Mouse (Mus musculus) limb, embryonic 11.5 days (tissue): ENCODE data around the gene Top2a. TPM values are rescaled to one million over a fixed set of nuclear protein-coding genes. Genes with fewer than 3 reads are reported as not detected.

Source experiments
- ATAC-seq: fragments of 200-750 bp; cut with Nextera tagmentation; 2 replicates; pipeline ENCODE4 v1.8.0; 2017; ENCODE audit warnings: low read depth; ENCODE audit not compliant: insufficient number of reproducible peaks, low FRiP score, low TSS enrichment
- DNase-seq: peaks from one replicate; pipeline ENCODE4 v3.0.0-alpha.2; 2015; ENCODE audit warnings: low spot score
- H3K27ac ChIP-seq: fragments of 300-500 bp; sonication (generic); replicated peaks from 2 replicates; pipeline ENCODE4 v1.5.1; 2014; ENCODE audit warnings: low read depth, mild to moderate bottlenecking, low read length
- H3K27me3 ChIP-seq: fragments of 300-500 bp; sonication (generic); 2 replicates; pipeline ENCODE4 v1.6.1; 2014; ENCODE audit warnings: mild to moderate bottlenecking, low read length, mixed read lengths; ENCODE audit not compliant: control insufficient read depth, insufficient read depth
- H3K36me3 ChIP-seq: fragments of 300-500 bp; sonication (generic); 2 replicates; pipeline ENCODE4 v1.6.1; 2014; ENCODE audit warnings: mild to moderate bottlenecking, low read length, moderate library complexity, mixed read lengths; ENCODE audit not compliant: control insufficient read depth, insufficient read depth
- H3K4me1 ChIP-seq: fragments of 300-500 bp; sonication (generic); 2 replicates; pipeline ENCODE4 v1.6.1; 2014; ENCODE audit warnings: low read length, mixed read lengths; ENCODE audit not compliant: control insufficient read depth, insufficient read depth
- H3K4me2 ChIP-seq: fragments of 300-500 bp; sonication (generic); 2 replicates; pipeline ENCODE4 v1.6.1; 2014; ENCODE audit warnings: low read depth, mild to moderate bottlenecking, moderate library complexity; ENCODE audit not compliant: severe bottlenecking
- H3K4me3 ChIP-seq: fragments of 300-500 bp; sonication (generic); 2 replicates; pipeline ENCODE4 v1.5.1; 2014; ENCODE audit warnings: low read depth, low read length
- H3K9ac ChIP-seq: fragments of 300-500 bp; sonication (generic); 2 replicates; pipeline ENCODE4 v1.6.1; 2014; ENCODE audit warnings: mild to moderate bottlenecking, low read length
- H3K9me3 ChIP-seq: fragments of 300-500 bp; sonication (generic); 2 replicates; pipeline ENCODE4 v1.6.1; 2016; ENCODE audit warnings: low read length; ENCODE audit not compliant: control insufficient read depth
- WGBS: fragments of 180-500 bp; shearing (Covaris S2); extraction: QIAGEN DNeasy Blood & Tissue Kit; methylation state at CpG from one replicate; pipeline ENCODE4 v1.1.7; 2014; 5-methylcytosine and 5-hydroxymethylcytosine counted together
- polyA plus RNA-seq: library from polyadenylated mRNA; unstranded; fragments of >200 nt; fragmentation: Nextera tagmentation; extraction: Ambion mirVana; gene quantifications from 2 replicates; pipeline ENCODE4 v1.2.1, GENCODE M21; 2014

Top2a gene
- polyA plus RNA-seq, 1 experiment from 2014 or later, result 422 TPM

DNA sequence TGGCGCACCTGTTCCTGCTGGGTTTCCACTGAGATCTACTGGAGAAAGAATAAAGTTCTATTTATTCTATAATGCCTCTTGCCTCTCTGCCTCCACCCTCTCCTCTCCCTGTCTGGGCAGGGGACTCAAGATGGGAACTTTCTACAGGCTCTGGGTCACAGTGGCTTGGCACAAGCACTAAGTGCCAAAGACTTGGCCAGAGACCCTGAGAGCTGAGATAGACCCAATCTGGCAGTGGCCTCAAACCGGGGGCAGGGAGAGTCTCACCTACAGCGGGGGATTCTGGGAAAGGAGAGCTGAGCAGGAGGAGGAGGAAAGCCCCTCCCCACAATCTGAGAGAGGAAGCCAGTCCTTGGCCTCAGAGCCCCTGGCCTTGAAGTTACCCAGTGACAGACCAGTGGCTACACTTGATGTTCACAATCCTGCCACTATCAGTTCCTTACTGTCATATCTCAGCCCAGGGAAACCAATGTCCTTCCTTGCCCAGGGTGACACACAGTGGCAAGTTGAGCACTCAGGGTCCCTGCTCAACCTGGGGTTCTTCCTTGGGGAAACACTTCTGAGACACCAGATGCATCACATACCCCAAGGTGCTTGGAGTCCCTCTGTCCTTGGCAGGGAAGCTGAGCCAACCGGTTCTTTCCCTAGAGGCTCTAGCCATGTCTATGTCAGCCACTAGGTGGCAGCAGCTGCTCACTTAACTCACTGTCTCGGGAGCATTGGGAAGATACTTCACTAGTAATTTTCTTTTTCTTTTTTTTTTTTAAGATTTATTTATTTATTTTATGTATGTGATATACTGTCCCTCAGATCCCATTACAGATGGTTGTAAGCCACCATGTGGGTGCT is 48.9 kb downstream of the Top2a start:
- no peaks in the 10 kb centered on the region for H3K9me3 ChIP-seq
- H3K4me1 ChIP-seq, result peaks cover 2% of the 10 kb centered on the region
- H3K9ac ChIP-seq, result no peak overlapping the region
- H3K27me3 ChIP-seq, result no peaks in the 10 kb centered on the region
- DNase-seq, result peak; percentile 83
- H3K27ac ChIP-seq, result no peak overlapping the region
- WGBS, result 48% methylated on average over 5 of the region's 5 CpGs
- peaks cover 13% of the 10 kb centered on the region; the same call in 1 of the 2 replicates for H3K36me3 ChIP-seq
- no peak overlapping the region for H3K4me3 ChIP-seq
- no peak overlapping the region for H3K4me2 ChIP-seq
- no peak for ATAC-seq

DNA sequence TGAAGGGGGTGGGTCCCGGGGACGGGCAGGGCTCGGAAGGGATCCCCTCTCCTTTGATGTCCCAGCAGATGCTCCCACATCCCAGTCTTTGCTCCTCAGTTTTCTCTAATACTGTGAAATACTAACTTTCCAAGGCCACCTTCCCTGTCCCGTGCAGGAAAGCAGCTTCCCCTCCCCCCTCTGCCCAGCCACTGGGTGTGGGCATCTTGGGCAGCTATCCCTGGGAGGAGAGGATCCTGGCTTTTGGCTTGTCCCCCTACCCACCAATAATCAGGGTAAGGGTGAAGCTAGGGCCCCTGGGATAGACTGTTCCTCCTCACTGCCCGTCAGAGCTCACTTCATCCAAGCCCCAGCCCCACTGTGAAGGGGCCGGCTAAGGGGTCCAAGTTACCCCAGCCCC is 49.8 kb downstream of the Top2a start:
- no peak overlapping the region for H3K9ac ChIP-seq
- no peaks in the 10 kb centered on the region for H3K27me3 ChIP-seq
- H3K4me2 ChIP-seq, result no peak overlapping the region
- ATAC-seq (no peak), DNase-seq (no peak)
- H3K27ac ChIP-seq, result no peak overlapping the region
- H3K36me3 ChIP-seq, result peaks cover 20% of the 10 kb centered on the region; the same call in 1 of the 2 replicates
- no peak overlapping the region for H3K4me3 ChIP-seq
- peaks cover 10% of the 10 kb centered on the region for H3K4me1 ChIP-seq
- 82% methylated on average over 6 of the region's 6 CpGs for WGBS
- no peaks in the 10 kb centered on the region for H3K9me3 ChIP-seq

DNA sequence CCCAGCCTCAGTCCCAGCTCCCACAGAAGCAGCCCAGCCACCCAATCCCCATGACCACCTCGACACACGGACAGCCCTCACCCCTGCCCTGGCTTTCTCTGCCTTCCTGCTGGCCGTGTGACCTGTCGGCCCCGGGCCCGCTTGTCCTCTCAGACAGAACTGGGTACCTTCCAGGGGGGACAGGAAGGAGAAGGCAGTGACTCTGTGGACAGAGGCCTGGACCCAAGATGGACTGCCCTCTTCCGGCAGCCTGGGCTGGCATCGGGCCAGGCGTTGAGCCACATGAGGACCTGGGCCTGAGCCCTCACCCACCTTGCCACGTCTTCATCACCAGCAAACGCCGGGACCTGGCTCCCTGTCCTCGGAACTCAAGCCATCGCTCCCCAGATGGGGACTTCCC is 50.4 kb downstream of the Top2a start:
- 91% methylated on average over 14 of the region's 14 CpGs for WGBS
- Histone ChIP-seq H3K4me1 (peaks cover 17% of the 10 kb centered on the region), H3K4me3 (no peak overlapping the region), H3K9ac (no peak overlapping the region), H3K27ac (no peak overlapping the region), H3K27me3 (no peaks in the 10 kb centered on the region), H3K4me2 (no peak overlapping the region), H3K9me3 (no peaks in the 10 kb centered on the region), H3K36me3 (peaks cover 20% of the 10 kb centered on the region; the same call in 1 of the 2 replicates)
- DNase-seq (no peak), ATAC-seq (no peak)

DNA sequence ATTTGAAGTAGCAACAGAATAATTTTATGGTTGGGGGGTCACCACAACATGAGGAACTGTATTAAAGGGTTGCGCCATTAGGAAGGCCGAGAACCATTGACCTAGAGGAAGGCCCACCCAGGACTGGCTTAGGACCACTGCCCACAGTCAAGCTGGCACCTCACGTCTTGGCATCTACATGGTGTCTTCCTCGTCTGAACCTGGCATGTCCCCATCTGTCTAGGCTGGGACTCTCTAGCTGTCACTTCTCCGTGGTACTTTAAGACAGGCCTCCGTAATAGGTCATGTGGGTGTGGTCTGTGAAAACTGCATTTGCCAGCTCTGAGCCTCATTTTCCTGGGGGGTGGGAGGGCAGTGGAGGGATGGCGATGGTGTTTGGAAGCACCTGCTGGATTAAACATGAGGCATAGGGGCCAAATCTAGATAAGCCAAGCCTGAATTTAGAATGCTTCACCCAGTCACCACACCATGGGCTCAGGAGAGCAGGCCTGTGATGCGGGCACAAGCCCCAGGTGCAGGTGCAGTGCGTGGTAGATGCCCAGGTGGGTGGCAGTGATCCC is 51.1 kb downstream of the Top2a start:
- ATAC-seq (no peak), DNase-seq (no peak)
- Histone ChIP-seq H3K36me3 (peaks cover 20% of the 10 kb centered on the region; the same call in 1 of the 2 replicates), H3K4me3 (no peak overlapping the region), H3K4me1 (peaks cover 24% of the 10 kb centered on the region), H3K9ac (no peak overlapping the region), H3K9me3 (no peaks in the 10 kb centered on the region), H3K27me3 (no peaks in the 10 kb centered on the region), H3K27ac (no peak overlapping the region), H3K4me2 (no peak overlapping the region)
- WGBS, result 86% methylated on average over 9 of the region's 9 CpGs

DNA sequence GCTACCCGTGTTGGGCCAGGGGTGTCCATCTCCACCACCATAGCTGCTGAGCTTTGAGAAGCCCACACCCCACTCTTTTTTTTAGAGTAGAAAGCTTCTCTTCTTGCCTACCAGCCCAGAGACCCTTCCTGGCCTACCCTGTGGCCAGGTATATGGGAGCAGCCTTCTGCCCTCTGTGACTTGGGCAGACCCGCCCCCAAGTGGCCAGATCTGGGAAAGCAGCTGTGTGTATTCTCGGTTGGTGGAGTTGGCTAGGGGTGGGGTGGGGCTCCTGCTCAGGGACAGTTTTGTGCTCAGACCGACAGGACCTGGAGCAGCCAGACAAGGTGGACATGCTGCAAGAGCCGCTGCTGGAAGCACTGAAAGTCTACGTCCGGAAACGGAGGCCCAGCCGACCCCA is 51.8 kb downstream of the Top2a start:
- Histone ChIP-seq H3K4me3 (no peak overlapping the region), H3K27me3 (no peaks in the 10 kb centered on the region), H3K4me2 (no peak overlapping the region), H3K4me1 (peaks cover 28% of the 10 kb centered on the region), H3K36me3 (peaks cover 20% of the 10 kb centered on the region; the same call in 1 of the 2 replicates), H3K9me3 (no peaks in the 10 kb centered on the region), H3K9ac (no peak overlapping the region), H3K27ac (no peak overlapping the region)
- DNase-seq (peak; percentile 92), ATAC-seq (peak; percentile 28; the same call in 1 of the 2 replicates)
- 53% methylated on average over 9 of the region's 9 CpGs for WGBS

DNA sequence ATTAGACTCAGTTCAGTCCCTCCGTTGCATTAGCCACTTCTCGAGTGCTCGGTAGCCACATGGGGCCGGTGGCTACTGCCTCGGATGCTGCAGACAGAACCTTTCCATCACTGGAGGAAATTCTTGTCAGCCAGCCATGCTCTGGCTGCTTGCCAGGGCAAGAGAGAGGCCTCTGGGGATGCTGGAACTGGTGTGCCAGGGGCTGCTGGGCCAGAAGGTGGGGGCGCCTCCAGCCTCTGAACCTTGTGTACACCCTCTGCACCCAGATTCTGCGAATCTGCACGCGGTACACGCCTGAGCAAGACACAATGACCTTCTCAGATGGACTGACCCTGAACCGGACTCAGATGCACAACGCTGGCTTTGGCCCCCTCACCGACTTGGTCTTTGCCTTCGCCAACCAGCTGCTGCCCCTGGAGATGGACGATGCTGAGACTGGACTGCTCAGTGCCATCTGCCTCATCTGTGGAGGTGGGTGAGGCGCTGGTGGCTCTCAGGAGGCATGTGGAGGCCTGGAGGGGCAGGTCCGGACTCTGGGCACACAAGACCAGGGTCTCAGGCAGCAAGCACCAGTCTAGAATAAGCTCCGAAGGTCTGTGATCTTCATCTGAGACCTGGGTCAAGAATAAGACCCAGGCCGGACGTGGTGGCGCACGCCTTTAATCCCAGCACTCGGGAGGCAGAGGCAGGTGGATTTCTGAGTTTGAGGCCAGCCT is 52.5 kb downstream of the Top2a start:
- Histone ChIP-seq H3K4me2 (no peak overlapping the region), H3K27ac (no peak overlapping the region), H3K4me1 (peaks cover 32% of the 10 kb centered on the region), H3K9me3 (no peaks in the 10 kb centered on the region), H3K4me3 (no peak overlapping the region), H3K27me3 (no peaks in the 10 kb centered on the region), H3K9ac (no peak overlapping the region), H3K36me3 (peaks cover 22% of the 10 kb centered on the region; the same call in 1 of the 2 replicates)
- ATAC-seq (no peak), DNase-seq (no peak)
- WGBS, result 84% methylated on average over 23 of the region's 23 CpGs

DNA sequence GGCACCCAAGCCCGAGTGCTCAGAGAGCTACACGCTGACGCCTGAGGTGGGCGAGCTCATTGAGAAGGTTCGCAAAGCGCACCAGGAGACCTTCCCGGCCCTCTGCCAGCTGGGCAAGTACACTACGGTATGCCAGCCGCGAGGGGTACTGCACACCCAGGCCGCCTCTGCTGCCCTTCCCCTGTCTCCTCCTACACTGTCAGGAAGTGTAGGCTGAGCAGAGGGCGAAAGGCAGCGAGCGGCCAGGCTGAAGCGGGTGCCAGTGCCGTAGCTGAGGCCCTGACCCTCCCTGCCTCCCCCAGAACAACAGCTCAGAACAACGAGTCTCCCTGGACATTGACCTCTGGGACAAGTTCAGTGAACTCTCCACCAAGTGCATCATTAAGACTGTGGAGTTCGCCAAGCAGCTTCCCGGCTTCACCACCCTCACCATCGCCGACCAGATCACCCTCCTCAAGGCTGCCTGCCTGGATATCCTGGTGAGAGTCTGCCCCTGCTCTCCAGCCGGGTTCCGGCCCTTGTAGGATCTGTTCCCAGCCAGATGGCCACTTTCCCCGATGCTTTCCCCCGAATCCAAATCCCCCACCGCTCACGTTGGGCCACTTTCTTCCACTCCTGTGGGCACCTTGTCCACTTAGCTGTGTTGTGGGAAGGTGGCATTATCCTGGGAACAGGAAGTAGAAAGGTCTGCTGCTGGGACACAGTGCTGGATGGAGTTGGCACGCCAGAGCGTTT is 53.6 kb downstream of the Top2a start:
- DNase-seq (no peak), ATAC-seq (no peak)
- peaks cover 22% of the 10 kb centered on the region; the same call in 1 of the 2 replicates for H3K36me3 ChIP-seq
- no peak overlapping the region for H3K9ac ChIP-seq
- H3K4me1 ChIP-seq, result peaks cover 42% of the 10 kb centered on the region
- 70% methylated on average over 29 of the region's 29 CpGs for WGBS
- no peaks in the 10 kb centered on the region for H3K27me3 ChIP-seq
- no peaks in the 10 kb centered on the region for H3K9me3 ChIP-seq
- H3K4me3 ChIP-seq, result no peak overlapping the region
- no peak overlapping the region for H3K27ac ChIP-seq
- no peak overlapping the region for H3K4me2 ChIP-seq

DNA sequence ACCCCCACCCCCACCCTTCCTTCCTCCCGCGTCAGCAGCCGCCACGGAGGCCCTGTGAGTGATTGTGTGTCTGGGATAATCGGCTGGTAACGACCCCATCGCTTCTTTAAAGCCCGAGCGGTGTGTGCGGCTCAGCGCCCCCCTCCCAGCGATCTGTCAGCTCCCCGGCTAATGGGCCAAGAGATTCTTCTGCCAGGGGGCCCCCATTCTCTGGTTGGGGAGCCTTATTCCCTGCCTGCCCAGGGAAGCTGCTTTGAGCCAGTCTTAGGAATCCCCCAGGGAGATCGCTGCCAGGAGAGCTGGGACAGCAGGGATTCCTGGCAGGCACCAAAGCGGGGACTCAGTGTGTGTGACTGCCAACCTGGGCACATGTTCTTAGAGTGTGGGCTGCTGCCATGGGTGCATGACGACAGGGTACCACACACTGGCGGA is 54.5 kb downstream of the Top2a start:
- Histone ChIP-seq H3K4me3 (no peak overlapping the region), H3K27ac (peak overlapping the region; percentile 16; the same call in 1 of the 2 replicates), H3K9me3 (no peaks in the 10 kb centered on the region), H3K4me2 (no peak overlapping the region; the same call in 1 of the 2 replicates), H3K27me3 (no peaks in the 10 kb centered on the region), H3K9ac (no peak overlapping the region), H3K4me1 (peaks cover 51% of the 10 kb centered on the region), H3K36me3 (peaks cover 22% of the 10 kb centered on the region; the same call in 1 of the 2 replicates)
- WGBS, result 13% methylated on average over 17 of the region's 17 CpGs
- ATAC-seq (no peak), DNase-seq (no peak)
